Mouse (Mus musculus) liver, adult 10 weeks (tissue): ENCODE results near the gene Snrpn. TPM values are rescaled to one million over a fixed set of nuclear protein-coding genes. Genes with fewer than 3 reads are reported as not detected.

ENCODE experiments used
- polyA plus RNA-seq: library from polyadenylated mRNA; stranded (reverse); fragments of 350-450 nt; fragmentation: Illumina TruSeq; extraction: RNeasy Lipid Tissue Mini Kit (QIAGEN cat#74804); gene quantifications from one replicate; pipeline ENCODE4 v1.2.3, GENCODE M21; 2014; ENCODE audit warnings: low read depth, low replicate concordance

Gene Snrpn
- 11.9 TPM for polyA plus RNA-seq

DNA sequence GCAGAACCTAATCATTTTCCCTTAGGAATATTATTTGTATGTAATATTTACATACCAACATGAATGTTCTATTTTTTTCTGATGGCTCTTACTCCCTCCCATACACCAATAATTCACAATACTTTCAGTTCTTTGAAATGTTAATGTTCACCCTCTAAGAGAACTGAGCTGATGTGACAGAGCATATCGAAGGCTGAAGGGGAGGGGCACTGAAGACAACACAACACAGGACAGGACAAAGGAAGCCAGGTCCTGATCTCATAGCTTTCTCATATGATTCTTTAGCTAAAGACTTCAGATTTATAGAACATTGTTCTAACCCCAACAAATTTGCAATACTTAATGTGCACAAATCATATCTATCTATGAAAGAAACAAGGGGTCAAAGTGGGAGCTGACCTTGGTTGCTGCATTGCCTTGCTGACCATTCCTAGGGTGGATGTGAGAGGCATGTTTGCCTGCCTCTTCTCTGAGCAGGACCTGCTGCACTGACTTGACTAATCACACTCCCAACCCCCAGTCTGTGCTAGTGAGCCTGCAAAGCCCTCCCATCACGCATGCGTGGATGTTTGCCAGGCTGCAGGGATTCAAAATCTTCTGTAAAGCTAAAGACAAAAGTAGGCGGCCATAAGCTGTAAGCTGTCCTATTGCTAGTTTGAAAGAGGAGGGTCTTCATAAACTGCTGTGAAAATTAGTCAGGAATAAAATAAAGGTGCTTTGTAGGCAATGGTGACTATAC is at the start of gene Snrpn:
Snrpn (minus strand) TSS at position 478 of the 739 bp plus-strand sequence.

DNA sequence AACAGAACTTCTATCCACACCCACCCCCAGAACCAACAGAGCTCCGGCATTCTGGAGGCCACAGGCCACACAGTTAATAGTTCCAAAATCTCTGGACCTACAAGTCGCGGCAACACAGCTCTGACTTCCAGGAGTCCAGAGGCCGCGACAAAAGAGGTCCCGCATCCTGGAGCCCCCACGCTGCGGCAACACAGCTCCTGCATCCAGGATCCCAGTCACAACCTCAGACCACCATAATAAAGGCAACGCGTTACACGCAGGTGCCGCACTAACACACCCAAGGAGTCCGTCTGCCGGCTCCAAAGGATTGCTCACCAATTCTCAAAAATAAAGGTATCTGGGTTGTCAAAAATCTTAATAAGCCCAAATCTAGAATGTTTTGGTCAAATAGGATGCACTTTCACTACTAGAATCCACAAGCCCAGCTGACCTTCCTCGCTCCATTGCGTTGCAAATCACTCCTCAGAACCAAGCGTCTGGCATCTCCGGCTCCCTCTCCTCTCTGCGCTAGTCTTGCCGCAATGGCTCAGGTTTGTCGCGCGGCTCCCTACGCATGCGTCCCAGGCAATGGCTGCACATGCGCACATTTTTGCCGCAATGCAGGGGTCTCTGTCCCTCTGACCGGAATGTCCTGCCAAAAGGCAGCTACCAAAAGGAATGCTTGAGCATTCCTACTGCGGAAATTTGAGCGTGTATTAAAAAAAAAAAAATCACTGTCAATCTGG is 135.3 kb downstream of the Snrpn start, which contains the start of the genes Snurf and Gm38393:
Snurf (minus strand) TSS at position 444 of the 725 bp plus-strand sequence.
Gm38393 (minus strand) TSS at position 459 of the 725 bp plus-strand sequence.

Other genes with a start within 250 kb of the Snrpn start
- gene Snurf, start 135.2 kb downstream of the Snrpn start, polyA plus RNA-seq, result not detected
- gene Gm38393, start 135.2 kb downstream of the Snrpn start, polyA plus RNA-seq, result 1.7 TPM